Mouse (Mus musculus) forebrain, embryonic 15.5 days (tissue): ENCODE data around the gene Klhl6. TPM values are rescaled to one million over a fixed set of nuclear protein-coding genes. Genes with fewer than 3 reads are reported as not detected.
"Not testable (repeated sequence)": the region's sequence is repeated elsewhere in the genome, so short reads cannot be mapped to it uniquely, and the experiment has no call there.

Experiments
- ATAC-seq: fragments of 200-750 bp; cut with Nextera tagmentation; replicated peaks from 2 replicates; pipeline ENCODE4 v1.8.0; 2017; ENCODE audit warnings: mild to moderate bottlenecking, moderate TSS enrichment, moderate library complexity
- H3K27ac ChIP-seq: fragments of 300-500 bp; sonication (generic); replicated peaks from 2 replicates; pipeline ENCODE4 v1.5.1; 2015; ENCODE audit warnings: mild to moderate bottlenecking, inconsistent platforms
- H3K27me3 ChIP-seq: fragments of 300-500 bp; sonication (generic); 2 replicates; pipeline ENCODE4 v1.6.1; 2015; ENCODE audit warnings: inconsistent platforms
- H3K36me3 ChIP-seq: fragments of 300-500 bp; sonication (generic); 2 replicates; pipeline ENCODE4 v1.6.1; 2015; ENCODE audit warnings: mild to moderate bottlenecking, inconsistent platforms
- H3K4me1 ChIP-seq: fragments of 300-500 bp; sonication (generic); 2 replicates; pipeline ENCODE4 v1.6.1; 2015; ENCODE audit warnings: inconsistent platforms
- H3K4me2 ChIP-seq: fragments of 300-500 bp; sonication (generic); replicated peaks from 2 replicates; pipeline ENCODE4 v1.6.1; 2015; ENCODE audit warnings: mild to moderate bottlenecking, inconsistent platforms
- H3K4me3 ChIP-seq: fragments of 300-500 bp; sonication (generic); 2 replicates; pipeline ENCODE4 v1.5.1; 2015; ENCODE audit warnings: mild to moderate bottlenecking, inconsistent platforms
- H3K9ac ChIP-seq: fragments of 300-500 bp; sonication (generic); replicated peaks from 2 replicates; pipeline ENCODE4 v1.6.1; 2015; ENCODE audit warnings: mild to moderate bottlenecking, inconsistent platforms
- H3K9me3 ChIP-seq: fragments of 300-500 bp; sonication (generic); 2 replicates; pipeline ENCODE4 v1.6.1; 2016; ENCODE audit warnings: inconsistent platforms
- WGBS: fragments of 180-500 bp; shearing (Covaris S2); methylation state at CpG from one replicate; pipeline ENCODE4 v1.1.7; 2015; ENCODE audit warnings: mixed read lengths; 5-methylcytosine and 5-hydroxymethylcytosine counted together
- polyA plus RNA-seq: library from polyadenylated mRNA; unstranded; fragments of >200 nt; fragmentation: Nextera tagmentation; extraction: Ambion mirVana; gene quantifications from 2 replicates; pipeline ENCODE4 v1.2.1, GENCODE M21; 2015

Klhl6 gene
- polyA plus RNA-seq, result 3.3 and 4.2 TPM in 2 replicates

GRCm38 (mm10) chr16:19982537-19983257, at the start of gene Klhl6:
Gene Klhl6 (minus strand): TSS chr16:19983037.
- ATAC-seq, result no peak
- WGBS, result 79% methylated on average over 14 of the region's 14 CpGs

GRCm38 (mm10) chr16:20027241-20027640, 44.4 kb upstream of the Klhl6 start:
- not testable (repeated sequence) for H3K4me2 ChIP-seq, H3K36me3 ChIP-seq, H3K4me1 ChIP-seq, H3K4me3 ChIP-seq, H3K27me3 ChIP-seq, ATAC-seq, H3K9ac ChIP-seq, H3K9me3 ChIP-seq, H3K27ac ChIP-seq
- WGBS, result 69% methylated on average over 2 of the region's 4 CpGs

More at GRCm38 (mm10) chr16:19982537-19983257, at the start of gene Klhl6:
- Histone ChIP-seq H3K36me3 (no peaks in the 10 kb centered on the region), H3K9me3 (no peaks in the 10 kb centered on the region), H3K4me3 (no peak within 1 kb of the TSS), H3K9ac (no peak within 1 kb of the TSS), H3K27ac (no peak within 1 kb of the TSS), H3K27me3 (no peaks in the 10 kb centered on the region), H3K4me1 (no peaks in the 10 kb centered on the region), H3K4me2 (no peak within 1 kb of the TSS)

GRCm38 (mm10) chr16:20022821-20023220, 40.0 kb upstream of the Klhl6 start:
- Histone ChIP-seq H3K36me3 (no peaks in the 10 kb centered on the region), H3K27me3 (no peaks in the 10 kb centered on the region), H3K4me3 (no peak overlapping the region), H3K4me2 (no peak overlapping the region), H3K9me3 (no peaks in the 10 kb centered on the region), H3K4me1 (no peaks in the 10 kb centered on the region), H3K27ac (no peak overlapping the region), H3K9ac (no peak overlapping the region)
- ATAC-seq, result no peak
- 72% methylated on average over 1 of the region's 1 CpGs for WGBS

DNA sequence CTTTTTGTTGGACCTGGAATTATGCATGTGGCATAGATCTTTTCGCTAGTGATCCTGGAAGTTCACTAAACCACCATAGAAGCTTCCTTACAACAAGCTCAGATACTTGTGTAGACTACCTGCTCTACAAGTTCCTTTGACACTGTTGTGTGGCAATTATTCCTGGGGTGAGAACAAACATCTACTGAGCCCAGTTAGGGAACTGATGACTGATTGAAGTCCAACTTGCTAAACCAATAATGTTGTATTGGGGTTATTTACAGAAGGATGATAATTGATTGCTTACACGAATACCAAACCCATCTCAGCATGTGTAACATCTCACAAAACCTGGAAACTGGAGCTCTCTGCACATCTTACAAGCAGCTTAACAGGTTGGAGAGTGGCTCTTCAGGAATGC, 39.0 kb upstream of the Klhl6 start:
- no peak overlapping the region for H3K27ac ChIP-seq
- H3K27me3 ChIP-seq, result no peaks in the 10 kb centered on the region
- ATAC-seq, result no peak
- WGBS, result 85% methylated on average over 2 of the region's 2 CpGs
- no peaks in the 10 kb centered on the region for H3K4me1 ChIP-seq
- no peak overlapping the region for H3K4me3 ChIP-seq
- no peak overlapping the region for H3K4me2 ChIP-seq
- H3K9ac ChIP-seq, result no peak overlapping the region
- no peaks in the 10 kb centered on the region for H3K36me3 ChIP-seq
- H3K9me3 ChIP-seq, result no peaks in the 10 kb centered on the region

DNA sequence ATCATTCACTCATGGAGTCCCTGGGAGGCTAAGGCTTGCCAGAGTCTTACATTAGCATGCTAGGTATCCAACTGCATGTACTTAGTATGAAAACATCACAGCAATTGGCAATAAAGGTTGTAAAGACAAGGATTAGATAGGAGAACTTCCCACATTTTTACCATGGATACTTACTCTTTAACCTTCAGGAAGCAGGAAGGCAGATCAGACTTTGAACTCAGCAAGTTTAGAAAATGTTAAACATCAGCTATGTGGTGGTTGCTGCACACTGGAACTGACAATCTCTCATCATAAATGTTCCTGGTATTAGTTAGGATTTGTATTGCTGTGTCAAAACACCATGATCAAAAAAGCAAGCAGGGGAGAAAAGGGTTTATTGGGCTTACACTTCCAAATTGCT, 29.8 kb upstream of the Klhl6 start:
- Histone ChIP-seq H3K4me1 (no peaks in the 10 kb centered on the region), H3K27ac (no peak overlapping the region), H3K27me3 (no peaks in the 10 kb centered on the region), H3K9ac (no peak overlapping the region), H3K4me2 (no peak overlapping the region), H3K36me3 (no peaks in the 10 kb centered on the region), H3K9me3 (no peaks in the 10 kb centered on the region), H3K4me3 (no peak overlapping the region)
- no peak for ATAC-seq

DNA sequence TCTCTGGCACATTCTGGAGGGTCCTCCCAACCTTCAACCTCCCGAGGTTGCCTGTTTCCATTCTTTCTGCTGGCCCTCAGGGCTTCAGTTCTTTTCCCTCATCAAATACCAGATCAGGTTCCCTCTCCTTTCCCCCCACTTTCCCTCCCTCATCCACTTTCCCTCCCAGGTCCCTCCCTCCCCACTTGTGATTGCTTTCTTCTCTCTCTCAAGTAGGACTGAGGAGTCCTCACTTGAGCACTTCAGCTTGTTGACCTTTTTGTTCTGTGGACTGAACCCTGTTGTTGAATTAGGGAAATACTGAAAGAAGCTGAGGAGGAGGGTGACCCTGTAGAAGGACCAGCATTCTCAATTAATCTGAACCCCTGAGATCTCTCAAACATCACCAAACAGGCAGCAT, 23.2 kb upstream of the Klhl6 start:
- 69% methylated on average over 1 of the region's 1 CpGs for WGBS
- no peak overlapping the region for H3K4me3 ChIP-seq
- no peaks in the 10 kb centered on the region for H3K9me3 ChIP-seq
- no peak overlapping the region for H3K27ac ChIP-seq
- H3K27me3 ChIP-seq, result no peaks in the 10 kb centered on the region
- no peak for ATAC-seq
- no peak overlapping the region for H3K4me2 ChIP-seq
- no peaks in the 10 kb centered on the region for H3K36me3 ChIP-seq
- H3K4me1 ChIP-seq, result no peaks in the 10 kb centered on the region
- H3K9ac ChIP-seq, result no peak overlapping the region

GRCm38 (mm10) chr16:20000286-20000685, 17.4 kb upstream of the Klhl6 start:
- H3K27me3 ChIP-seq, ATAC-seq, H3K4me2 ChIP-seq, H3K27ac ChIP-seq, H3K4me3 ChIP-seq, H3K9ac ChIP-seq, H3K36me3 ChIP-seq, H3K9me3 ChIP-seq, H3K4me1 ChIP-seq: not testable (repeated sequence)
- WGBS, result 94% methylated on average over 8 of the region's 8 CpGs

DNA sequence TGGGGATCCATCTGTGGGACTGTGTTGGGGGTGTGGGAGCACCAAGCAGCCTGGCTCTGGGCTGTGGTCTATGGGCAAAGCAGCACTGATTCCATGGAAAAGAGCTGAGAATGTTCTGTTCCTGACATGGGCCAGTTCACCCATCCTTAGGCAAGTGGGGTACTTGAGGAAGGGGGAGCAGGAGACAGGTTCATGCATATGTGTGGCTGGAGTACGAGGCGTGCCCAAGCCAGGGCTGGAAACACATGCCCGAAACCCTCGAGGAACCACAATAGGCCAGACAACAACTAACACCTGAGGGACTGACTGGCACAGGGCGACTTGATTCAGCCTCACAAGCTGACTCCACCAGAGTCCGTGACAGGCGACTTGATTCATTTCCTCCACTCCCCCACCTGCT, 14.8 kb upstream of the Klhl6 start:
- H3K9ac ChIP-seq, result no peak overlapping the region
- no peak for ATAC-seq
- WGBS, result 88% methylated on average over 7 of the region's 7 CpGs

GRCm38 (mm10) chr16:19996913-19997312, 14.1 kb upstream of the Klhl6 start:
- not testable (repeated sequence) for ATAC-seq, H3K9me3 ChIP-seq, H3K27me3 ChIP-seq, H3K4me1 ChIP-seq, H3K4me3 ChIP-seq, H3K4me2 ChIP-seq, H3K9ac ChIP-seq, H3K36me3 ChIP-seq, H3K27ac ChIP-seq
- WGBS, result 11% methylated on average over 6 of the region's 6 CpGs

More for the DNA sequence above, 14.8 kb upstream of the Klhl6 start:
- Histone ChIP-seq H3K4me3 (no peak overlapping the region), H3K27ac (no peak overlapping the region), H3K9me3 (no peaks in the 10 kb centered on the region), H3K4me2 (no peak overlapping the region), H3K4me1 (no peaks in the 10 kb centered on the region), H3K36me3 (no peaks in the 10 kb centered on the region), H3K27me3 (no peaks in the 10 kb centered on the region)

DNA sequence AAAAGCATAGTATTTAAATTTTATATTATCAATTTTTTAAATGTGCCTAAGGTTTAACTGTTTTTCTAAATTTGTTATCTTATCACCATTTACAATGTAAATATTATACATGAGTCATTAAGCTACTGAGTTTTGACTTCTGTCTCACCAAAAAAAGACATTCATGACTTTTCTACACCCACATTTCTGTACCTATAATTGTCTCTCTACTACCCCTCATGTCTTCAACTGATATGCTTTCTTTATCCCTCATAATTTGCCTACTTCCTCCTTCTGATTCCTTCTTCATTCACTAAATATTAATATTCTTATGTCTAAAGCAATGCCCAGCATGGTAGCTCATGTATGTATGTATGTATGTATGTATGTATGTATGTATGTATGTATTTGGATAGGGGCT, 13.0 kb upstream of the Klhl6 start:
- H3K4me2 ChIP-seq, result no peak overlapping the region
- ATAC-seq, result no peak
- no peaks in the 10 kb centered on the region for H3K4me1 ChIP-seq
- H3K27ac ChIP-seq, result no peak overlapping the region
- H3K9ac ChIP-seq, result no peak overlapping the region
- no peaks in the 10 kb centered on the region for H3K9me3 ChIP-seq
- H3K36me3 ChIP-seq, result no peaks in the 10 kb centered on the region
- no peak overlapping the region for H3K4me3 ChIP-seq
- H3K27me3 ChIP-seq, result no peaks in the 10 kb centered on the region

DNA sequence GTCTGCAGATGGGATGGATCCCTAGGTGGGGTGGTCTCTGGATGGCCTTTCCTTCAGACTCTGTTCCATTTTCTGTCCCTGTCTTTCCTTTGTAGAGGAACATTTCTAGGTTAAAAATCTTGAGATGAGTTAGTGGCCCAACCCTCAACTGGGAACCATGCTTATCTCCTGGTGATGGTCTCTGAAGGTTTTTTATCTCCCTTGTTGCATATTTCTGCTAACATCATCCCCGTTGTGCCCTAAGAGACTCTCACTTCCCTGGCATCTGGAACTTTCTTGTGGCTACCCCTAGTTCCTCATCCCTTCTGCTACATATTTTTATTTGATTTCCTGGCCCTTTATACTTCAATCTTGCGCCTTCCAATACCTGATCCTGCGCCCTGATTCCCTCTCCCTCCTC, 10.4 kb upstream of the Klhl6 start:
- Histone ChIP-seq H3K36me3 (no peaks in the 10 kb centered on the region), H3K27me3 (no peaks in the 10 kb centered on the region), H3K9ac (no peak overlapping the region), H3K9me3 (0 out of 2 replicates have a peak, but pooled peaks cover 4% of the 10 kb centered on the region), H3K4me1 (no peaks in the 10 kb centered on the region), H3K27ac (no peak overlapping the region), H3K4me2 (no peak overlapping the region), H3K4me3 (no peak overlapping the region)
- 96% methylated on average over 3 of the region's 3 CpGs for WGBS
- ATAC-seq, result no peak

DNA sequence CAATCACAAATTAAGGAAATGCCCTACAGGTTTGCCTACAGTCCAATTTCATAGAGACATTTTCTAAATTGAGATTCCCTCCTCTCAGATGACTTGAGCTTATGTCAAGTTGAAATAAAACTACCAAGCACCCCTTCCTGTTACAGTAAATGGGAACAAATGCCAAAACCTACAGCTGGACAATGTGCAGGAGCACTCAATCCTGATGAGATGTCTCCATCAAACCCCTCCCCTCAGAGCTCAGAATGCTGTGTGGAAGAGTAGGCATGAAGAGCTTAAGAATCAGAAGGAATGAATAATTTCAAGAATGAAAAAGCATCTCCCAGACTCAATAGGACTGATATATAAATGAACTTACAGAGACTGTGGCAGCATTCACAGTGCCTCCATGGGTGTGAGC, 7.7 kb upstream of the Klhl6 start:
- no peak overlapping the region for H3K4me3 ChIP-seq
- H3K27me3 ChIP-seq, result no peaks in the 10 kb centered on the region
- ATAC-seq, result no peak
- no peak overlapping the region for H3K9ac ChIP-seq
- H3K4me1 ChIP-seq, result no peaks in the 10 kb centered on the region
- H3K4me2 ChIP-seq, result no peak overlapping the region
- no peaks in the 10 kb centered on the region for H3K36me3 ChIP-seq
- H3K9me3 ChIP-seq, result 0 out of 2 replicates have a peak, but pooled peaks cover 4% of the 10 kb centered on the region
- no peak overlapping the region for H3K27ac ChIP-seq

- H3K27me3 ChIP-seq, result no peaks in the 10 kb centered on the region
These were observed 4.8 kb upstream of the Klhl6 start for GRCm38 (mm10) chr16:19987589-19987988.

More at GRCm38 (mm10) chr16:19987589-19987988, 4.8 kb upstream of the Klhl6 start:
- no peak overlapping the region for H3K4me2 ChIP-seq
- no peak overlapping the region for H3K9ac ChIP-seq
- no peak overlapping the region for H3K4me3 ChIP-seq
- H3K27ac ChIP-seq, result no peak overlapping the region
- no peaks in the 10 kb centered on the region for H3K36me3 ChIP-seq
- no peak for ATAC-seq
- 82% methylated on average over 2 of the region's 2 CpGs for WGBS
- 0 out of 2 replicates have a peak, but pooled peaks cover 4% of the 10 kb centered on the region for H3K9me3 ChIP-seq
- no peaks in the 10 kb centered on the region for H3K4me1 ChIP-seq
